Mouse (Mus musculus) kidney, embryonic 14.5 days (tissue): ENCODE measurements at regions not wholly inside any gene's neighbourhood (a gene's known extent, or its start where the extent isn't known, plus 50 kb on each side); places are given as distances from the start of the nearest gene placed in this dataset.
A peak's percentile ranks its signal among the peaks of the same experiment; 100 is the strongest.

Experiments
- ATAC-seq: fragments of 200-750 bp; cut with Nextera tagmentation; 2 replicates; pipeline ENCODE4 v1.8.0; 2017; ENCODE audit warnings: moderate number of reproducible peaks, mild to moderate bottlenecking, moderate TSS enrichment, moderate library complexity; ENCODE audit not compliant: low FRiP score, low TSS enrichment
- H3K27ac ChIP-seq: fragments of 300-500 bp; sonication (generic); 2 replicates; pipeline ENCODE4 v1.5.1; 2014; ENCODE audit warnings: low read depth, mild to moderate bottlenecking, low read length, moderate library complexity, mixed read lengths
- H3K27me3 ChIP-seq: fragments of 300-500 bp; sonication (generic); 2 replicates; pipeline ENCODE4 v1.6.1; 2014; ENCODE audit warnings: mild to moderate bottlenecking, low read length; ENCODE audit not compliant: control insufficient read depth, insufficient read depth
- H3K36me3 ChIP-seq: fragments of 300-500 bp; sonication (generic); 2 replicates; pipeline ENCODE4 v1.6.1; 2014; ENCODE audit warnings: low read length, mixed read lengths; ENCODE audit not compliant: control insufficient read depth, insufficient read depth
- H3K4me1 ChIP-seq: fragments of 300-500 bp; sonication (generic); 2 replicates; pipeline ENCODE4 v1.6.1; 2014; ENCODE audit warnings: low read length, mixed read lengths; ENCODE audit not compliant: control insufficient read depth, insufficient read depth
- H3K4me2 ChIP-seq: fragments of 300-500 bp; sonication (generic); replicated peaks from 2 replicates; pipeline ENCODE4 v1.6.1; 2014; ENCODE audit warnings: low read depth, mild to moderate bottlenecking, low read length
- H3K4me3 ChIP-seq: fragments of 300-500 bp; sonication (generic); 2 replicates; pipeline ENCODE4 v1.5.1; 2014; ENCODE audit warnings: mild to moderate bottlenecking, low read length
- H3K9ac ChIP-seq: fragments of 300-500 bp; sonication (generic); 2 replicates; pipeline ENCODE4 v1.6.1; 2014; ENCODE audit warnings: low read depth, mild to moderate bottlenecking, low read length, moderate library complexity
- H3K9me3 ChIP-seq: fragments of 300-500 bp; sonication (generic); 2 replicates; pipeline ENCODE4 v1.6.1; 2016; ENCODE audit warnings: low read length; ENCODE audit not compliant: control insufficient read depth
- WGBS: fragments of 180-500 bp; shearing (Covaris S2); extraction: QIAGEN DNeasy Blood & Tissue Kit; methylation state at CpG from one replicate; pipeline ENCODE4 v1.1.7; 2014; 5-methylcytosine and 5-hydroxymethylcytosine counted together

DNA sequence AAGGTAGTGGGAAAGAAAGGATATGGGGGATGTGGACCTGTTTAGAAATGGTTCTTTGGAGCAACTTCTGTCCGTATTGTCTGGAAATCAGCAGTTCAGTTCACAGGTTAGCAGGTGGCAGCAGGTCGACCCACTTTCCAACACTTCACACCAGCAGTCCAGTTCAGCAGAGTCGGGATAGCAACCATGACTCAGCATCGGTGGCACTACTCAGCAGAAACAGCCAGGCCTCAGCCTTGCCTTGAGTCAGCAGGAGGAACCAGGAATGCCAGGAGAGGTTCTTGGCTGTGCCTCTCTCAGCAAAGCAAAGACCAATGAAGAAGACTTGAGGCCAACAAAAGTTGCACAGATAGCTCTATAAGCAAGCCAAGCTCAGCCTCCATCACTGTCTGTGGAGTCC lies 66.8 kb upstream of the Arhgap5 start:
- H3K9me3 ChIP-seq = no peaks in the 10 kb centered on the region
- ATAC-seq = no peak
- 0 out of 2 replicates have a peak, but pooled peaks cover 3% of the 10 kb centered on the region for H3K4me1 ChIP-seq
- no peak overlapping the region for H3K4me3 ChIP-seq
- H3K36me3 ChIP-seq = no peaks in the 10 kb centered on the region
- WGBS = 93% methylated on average over 4 of the region's 4 CpGs
- H3K4me2 ChIP-seq = no peak overlapping the region
- no peak overlapping the region for H3K27ac ChIP-seq
- no peak overlapping the region for H3K9ac ChIP-seq
- no peaks in the 10 kb centered on the region for H3K27me3 ChIP-seq

DNA sequence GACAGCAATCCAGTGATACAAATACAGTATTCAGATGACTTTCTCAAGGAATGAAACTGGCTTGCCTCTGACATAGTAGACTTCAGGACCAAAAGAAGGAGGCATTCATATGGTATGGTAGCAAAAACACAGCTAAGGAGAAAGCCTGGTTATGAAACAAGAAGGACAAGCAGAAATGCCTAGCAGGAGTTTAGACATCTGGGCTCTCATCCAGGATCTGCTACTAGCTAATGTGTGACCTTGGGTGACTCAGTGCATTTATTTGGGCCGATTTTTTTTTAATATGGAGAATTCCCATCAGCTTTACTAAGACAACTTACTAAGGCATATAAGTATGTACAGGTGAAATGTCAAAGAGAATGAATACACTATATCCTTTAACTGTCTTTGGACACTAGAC lies 64.5 kb upstream of the Arhgap5 start:
- 0 out of 2 replicates have a peak, but pooled peaks cover 3% of the 10 kb centered on the region for H3K4me1 ChIP-seq
- H3K4me3 ChIP-seq = no peak overlapping the region
- 58% methylated on average over 1 of the region's 1 CpGs for WGBS
- H3K4me2 ChIP-seq = no peak overlapping the region
- H3K9ac ChIP-seq = no peak overlapping the region
- no peak for ATAC-seq
- no peaks in the 10 kb centered on the region for H3K36me3 ChIP-seq
- no peaks in the 10 kb centered on the region for H3K9me3 ChIP-seq
- no peak overlapping the region for H3K27ac ChIP-seq
- H3K27me3 ChIP-seq = no peaks in the 10 kb centered on the region

DNA sequence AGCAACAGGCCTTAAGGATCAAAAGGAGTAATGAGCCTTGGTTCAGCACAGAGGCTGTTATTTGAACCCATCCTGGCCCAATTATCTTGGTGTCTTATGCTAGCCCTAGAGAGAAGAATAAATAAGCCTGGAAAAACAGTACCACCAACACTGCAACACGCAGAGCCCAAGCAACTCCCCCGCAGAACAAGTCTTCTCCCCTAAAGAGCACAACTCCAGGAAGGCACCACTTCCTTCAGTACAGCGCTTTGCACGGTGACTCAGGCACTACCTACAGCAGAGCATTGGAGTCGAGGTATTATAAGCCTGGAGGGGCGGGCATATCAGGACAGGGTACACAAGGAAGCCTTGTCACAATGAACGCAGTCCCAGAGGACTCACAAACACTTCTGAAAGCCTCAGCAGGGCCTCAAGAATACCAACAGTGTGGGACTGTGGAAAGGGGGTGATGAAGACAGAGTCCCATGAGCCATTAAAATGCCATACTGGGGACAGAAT lies 62.9 kb upstream of the Arhgap5 start:
- peak; percentile 44 for ATAC-seq
- no peaks in the 10 kb centered on the region for H3K27me3 ChIP-seq
- no peaks in the 10 kb centered on the region for H3K9me3 ChIP-seq
- H3K36me3 ChIP-seq = no peaks in the 10 kb centered on the region
- no peak overlapping the region for H3K4me3 ChIP-seq
- H3K4me2 ChIP-seq = no peak overlapping the region
- H3K9ac ChIP-seq = no peak overlapping the region
- H3K4me1 ChIP-seq = peaks cover under 1% of the 10 kb centered on the region; the same call in 1 of the 2 replicates
- H3K27ac ChIP-seq = no peak overlapping the region
- 59% methylated on average over 7 of the region's 7 CpGs for WGBS

- H3K9ac ChIP-seq = no peak overlapping the region
- no peak for ATAC-seq
- no peaks in the 10 kb centered on the region for H3K36me3 ChIP-seq
- H3K27me3 ChIP-seq = no peaks in the 10 kb centered on the region
- H3K27ac ChIP-seq = no peak overlapping the region
- H3K4me3 ChIP-seq = no peak overlapping the region
- no peaks in the 10 kb centered on the region for H3K9me3 ChIP-seq
- no peak overlapping the region for H3K4me2 ChIP-seq
- WGBS = 89% methylated on average over 5 of the region's 5 CpGs
- H3K4me1 ChIP-seq = peaks cover 3% of the 10 kb centered on the region; the same call in 1 of the 2 replicates
These were observed 61.4 kb upstream of the Arhgap5 start for GRCm38 (mm10) chr12:52442337-52442736.

- no peaks in the 10 kb centered on the region for H3K9me3 ChIP-seq
- H3K27me3 ChIP-seq = no peaks in the 10 kb centered on the region
- ATAC-seq = no peak
- H3K4me3 ChIP-seq = no peak overlapping the region
- H3K4me2 ChIP-seq = no peak overlapping the region
- 54% methylated on average over 2 of the region's 2 CpGs for WGBS
- H3K9ac ChIP-seq = no peak overlapping the region
- no peaks in the 10 kb centered on the region for H3K36me3 ChIP-seq
- peaks cover 11% of the 10 kb centered on the region; the same call in 1 of the 2 replicates for H3K4me1 ChIP-seq
- H3K27ac ChIP-seq = no peak overlapping the region
These were observed 58.0 kb upstream of the Arhgap5 start for GRCm38 (mm10) chr12:52445731-52446130.

DNA sequence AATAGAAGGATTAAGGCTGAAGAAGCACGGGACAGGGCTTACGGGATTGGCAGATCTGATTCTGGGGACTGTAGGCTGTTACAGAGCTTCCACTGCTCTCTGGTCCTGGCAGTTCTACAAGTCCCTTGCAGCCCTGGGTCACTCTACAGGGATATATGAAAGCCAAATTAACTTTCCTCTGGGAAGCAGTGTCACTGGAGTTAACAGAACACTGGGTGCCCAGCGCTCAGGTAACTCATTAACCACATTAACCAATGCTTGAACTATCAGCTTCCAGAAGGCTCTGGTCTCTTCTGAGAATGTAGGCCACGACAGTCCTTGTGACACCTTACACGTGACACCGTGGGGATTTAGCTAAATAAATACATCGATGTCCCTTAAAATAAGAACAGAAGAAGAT lies 57.3 kb upstream of the Arhgap5 start:
- H3K4me3 ChIP-seq = no peak overlapping the region
- 71% methylated on average over 7 of the region's 7 CpGs for WGBS
- H3K9me3 ChIP-seq = no peaks in the 10 kb centered on the region
- no peak overlapping the region for H3K9ac ChIP-seq
- H3K4me2 ChIP-seq = no peak overlapping the region
- no peaks in the 10 kb centered on the region for H3K27me3 ChIP-seq
- no peaks in the 10 kb centered on the region for H3K36me3 ChIP-seq
- peak; percentile 78 for ATAC-seq
- no peak overlapping the region for H3K27ac ChIP-seq
- H3K4me1 ChIP-seq = peaks cover 11% of the 10 kb centered on the region; the same call in 1 of the 2 replicates

DNA sequence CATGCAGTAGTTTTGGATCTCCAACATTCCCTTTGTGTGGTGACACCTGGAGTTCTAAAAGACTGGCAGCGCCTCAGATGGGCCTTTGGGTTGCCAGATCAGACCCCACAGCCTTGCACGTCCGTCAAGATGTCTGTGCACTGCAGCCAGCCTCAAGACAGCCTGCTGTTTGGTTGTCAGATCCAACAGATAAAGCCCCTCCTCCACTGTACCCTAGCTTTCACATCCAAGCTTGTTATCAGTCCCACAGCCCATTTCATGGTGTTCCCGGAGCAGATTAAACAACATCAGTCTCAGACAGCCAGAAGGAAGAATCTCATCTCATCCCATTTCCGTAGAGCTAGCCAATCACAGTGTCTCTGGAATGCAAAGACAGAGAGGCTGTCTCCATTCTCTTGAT lies 56.3 kb upstream of the Arhgap5 start:
- no peaks in the 10 kb centered on the region for H3K36me3 ChIP-seq
- H3K9me3 ChIP-seq = no peaks in the 10 kb centered on the region
- H3K27ac ChIP-seq = no peak overlapping the region
- 81% methylated on average over 5 of the region's 5 CpGs for WGBS
- peaks cover 11% of the 10 kb centered on the region; the same call in 1 of the 2 replicates for H3K4me1 ChIP-seq
- H3K9ac ChIP-seq = no peak overlapping the region
- H3K4me2 ChIP-seq = no peak overlapping the region
- H3K4me3 ChIP-seq = no peak overlapping the region
- ATAC-seq = no peak
- no peaks in the 10 kb centered on the region for H3K27me3 ChIP-seq

DNA sequence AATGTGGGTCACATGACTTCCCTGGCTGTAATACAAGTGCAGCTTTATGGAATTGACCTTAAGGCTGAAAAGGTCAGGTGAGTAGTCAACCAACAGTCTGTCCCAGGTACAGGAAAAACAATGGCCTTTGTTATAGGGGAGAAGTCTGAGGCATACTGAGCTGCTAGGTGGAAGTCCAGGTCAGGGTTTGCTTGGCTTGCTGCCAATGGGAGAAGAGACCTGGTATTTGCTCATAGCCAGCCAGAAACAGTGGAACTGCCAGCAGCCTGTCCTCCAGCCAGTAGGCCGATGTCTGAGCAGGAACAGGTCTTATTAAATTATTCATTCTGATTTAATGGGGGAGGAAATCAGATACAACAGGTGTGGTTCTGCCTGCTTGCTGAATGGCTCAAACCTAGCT lies 55.6 kb upstream of the Arhgap5 start:
- Histone ChIP-seq H3K36me3 (no peaks in the 10 kb centered on the region), H3K27ac (no peak overlapping the region), H3K9ac (no peak overlapping the region), H3K4me1 (peaks cover 11% of the 10 kb centered on the region; the same call in 1 of the 2 replicates), H3K9me3 (no peaks in the 10 kb centered on the region), H3K27me3 (no peaks in the 10 kb centered on the region), H3K4me2 (no peak overlapping the region), H3K4me3 (no peak overlapping the region)
- WGBS = 67% methylated on average over 1 of the region's 1 CpGs
- ATAC-seq = peak; percentile 69

DNA sequence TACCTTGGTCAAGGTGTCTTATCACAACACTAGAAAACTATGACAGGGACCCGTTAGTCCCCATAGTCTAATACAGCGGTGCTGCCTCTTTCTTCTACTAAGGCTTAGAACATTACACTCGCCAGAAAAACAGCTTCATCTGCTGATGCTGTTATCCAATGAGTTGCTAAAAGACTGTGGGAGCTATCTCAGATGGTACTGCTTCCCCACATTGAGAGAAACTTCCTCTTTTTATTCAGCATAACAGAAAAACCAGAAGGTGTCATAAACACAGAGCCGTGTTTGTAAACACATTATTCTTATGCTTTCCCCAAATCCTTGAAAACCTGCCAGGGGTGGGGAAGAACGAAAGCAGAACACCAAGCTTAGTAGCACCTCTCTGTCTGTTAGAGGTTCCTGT lies 49.9 kb upstream of the Arhgap5 start:
- no peaks in the 10 kb centered on the region for H3K36me3 ChIP-seq
- peaks cover 2% of the 10 kb centered on the region; the same call in 1 of the 2 replicates for H3K9me3 ChIP-seq
- no peak for ATAC-seq
- no peak overlapping the region for H3K4me3 ChIP-seq
- no peak overlapping the region for H3K9ac ChIP-seq
- no peaks in the 10 kb centered on the region for H3K27me3 ChIP-seq
- H3K27ac ChIP-seq = no peak overlapping the region
- no peaks in the 10 kb centered on the region for H3K4me1 ChIP-seq
- no peak overlapping the region for H3K4me2 ChIP-seq
- WGBS = 94% methylated on average over 5 of the region's 5 CpGs
